Mouse (Mus musculus): Measurements from ENCODE around the gene Recql. TPM values are rescaled to one million over a fixed set of nuclear protein-coding genes. Genes with fewer than 3 reads are reported as not detected.

The Recql gene
- total RNA-seq (2021) = 10 to 100 TPM in 1 of 2 experiments, 1 to 10 TPM in 1; 7.1 to 13.0 TPM
- long read RNA-seq, experiment 1, transcript Recql-203 (15 exons, 3,389 nt) = major isoform, 6 of 9 reads
- long read RNA-seq, experiment 1, partial matches to known transcripts = 0 of 9 reads
- long read RNA-seq, experiment 1, other reads (novel, unspliced or antisense) = 1 of 9 reads
- long read RNA-seq, experiment 2, partial matches to known transcripts = 1 of 4 reads
- long read RNA-seq, experiment 2, other reads (novel, unspliced or antisense) = 0 of 4 reads

GRCm38 (mm10) chr6:142387011-142387754 lies at the start of gene Recql, which contains the start of gene Golt1b:
Gene Recql, minus strand, starts transcription at chr6:142387087.
Gene Golt1b, plus strand, starts transcription at chr6:142387221.
- DNase-seq = peak; percentile 99

- DNase-seq = no peak
Measured at GRCm38 (mm10) chr6:142429072-142429471, 42.2 kb upstream of the Recql start.

- no peak for DNase-seq
Measured at GRCm38 (mm10) chr6:142424976-142425375, 38.1 kb upstream of the Recql start.

GRCm38 (mm10) chr6:142414597-142414996 lies 27.7 kb upstream of the Recql start:
- no peak for DNase-seq

- DNase-seq = no peak
Measured at GRCm38 (mm10) chr6:142413845-142414244, 27.0 kb upstream of the Recql start.

- DNase-seq = no peak
Measured at GRCm38 (mm10) chr6:142412906-142413491, 26.1 kb upstream of the Recql start, which contains the start of gene Spx. Gene Spx, plus strand, starts transcription at chr6:142413441.

- no peak for DNase-seq
Measured at GRCm38 (mm10) chr6:142411140-142411539, 24.3 kb upstream of the Recql start.

- no peak for DNase-seq
Measured at GRCm38 (mm10) chr6:142395756-142396155, 8.9 kb upstream of the Recql start.

GRCm38 (mm10) chr6:142394669-142395068 lies 7.8 kb upstream of the Recql start:
- peak; percentile 15 to 27 for DNase-seq

GRCm38 (mm10) chr6:142392312-142392711 lies 5.4 kb upstream of the Recql start:
- DNase-seq = no peak

- DNase-seq = no peak
Measured at GRCm38 (mm10) chr6:142389101-142389500, 2.2 kb upstream of the Recql start.

- no peak for DNase-seq
Measured at GRCm38 (mm10) chr6:142387755-142388271, 926 bp upstream of the Recql start.

GRCm38 (mm10) chr6:142386285-142387010 lies 439 bp downstream of the Recql start:
- no peak for DNase-seq

GRCm38 (mm10) chr6:142384521-142384920 lies 2.4 kb downstream of the Recql start:
- no peak for DNase-seq

GRCm38 (mm10) chr6:142381615-142382014 lies 5.3 kb downstream of the Recql start:
- no peak for DNase-seq

GRCm38 (mm10) chr6:142379961-142380360 lies 6.9 kb downstream of the Recql start:
- no peak for DNase-seq

GRCm38 (mm10) chr6:142378576-142379330 lies 8.1 kb downstream of the Recql start:
- no peak for DNase-seq

GRCm38 (mm10) chr6:142377081-142377480 lies 9.8 kb downstream of the Recql start:
- DNase-seq = no peak

- no peak for DNase-seq
Measured at GRCm38 (mm10) chr6:142369568-142369967, 17.3 kb downstream of the Recql start.

- DNase-seq = no peak
Measured at GRCm38 (mm10) chr6:142367565-142367964, 19.3 kb downstream of the Recql start.

- DNase-seq = no peak
Measured at GRCm38 (mm10) chr6:142366473-142367018, 20.3 kb downstream of the Recql start.
